Mouse (Mus musculus) MEL (cell line): ENCODE results near the gene Uba2.

Experiments used
- CTCF ChIP-seq, 3 experiments: IDR thresholded peaks in 2 of 3; conservative IDR thresholded peaks in 1 of 3; 2 replicates each; pipeline ENCODE4 v1.5.1; 2011 to 2012; ENCODE audit warnings: low read length in 3 of 3, low read depth in 2 of 3, mild to moderate bottlenecking in 2 of 3, improper control_type of control experiment in 1 of 3, inconsistent platforms in 1 of 3, mixed read lengths in 1 of 3, moderate library complexity in 1 of 3; ENCODE audit not compliant: control insufficient read depth in 1 of 3, insufficient read depth in 1 of 3, poor library complexity in 1 of 3, severe bottlenecking in 1 of 3
- EP300 ChIP-seq, 2 experiments: IDR thresholded peaks; 2 replicates each; pipeline ENCODE4 v1.6.1; 2011; ENCODE audit warnings: improper control_type of control experiment in 2 of 2, low read length in 2 of 2, low read depth in 1 of 2, mild to moderate bottlenecking in 1 of 2
- NRF1 ChIP-seq: IDR thresholded peaks from 2 replicates; pipeline ENCODE4 v1.6.1; 2014; ENCODE audit warnings: low read depth, mild to moderate bottlenecking, inconsistent platforms, low read length, improper control_type of control experiment, moderate library complexity; ENCODE audit not compliant: poor library complexity, insufficient read depth, severe bottlenecking
- POLR2A ChIP-seq, 2 experiments: IDR thresholded peaks; 2 replicates each; pipeline ENCODE4 v1.6.1; 2011 to 2012; ENCODE audit warnings: low read length in 2 of 2, mild to moderate bottlenecking in 2 of 2, control low read depth in 1 of 2, improper control_type of control experiment in 1 of 2, low read depth in 1 of 2, moderate library complexity in 1 of 2; ENCODE audit not compliant: control insufficient read depth in 1 of 2, insufficient read depth in 1 of 2, poor library complexity in 1 of 2
- SMC3 ChIP-seq: IDR thresholded peaks from 2 replicates; pipeline ENCODE4 v1.6.1; 2011; ENCODE audit warnings: low read depth, low read length, improper control_type of control experiment

DNA sequence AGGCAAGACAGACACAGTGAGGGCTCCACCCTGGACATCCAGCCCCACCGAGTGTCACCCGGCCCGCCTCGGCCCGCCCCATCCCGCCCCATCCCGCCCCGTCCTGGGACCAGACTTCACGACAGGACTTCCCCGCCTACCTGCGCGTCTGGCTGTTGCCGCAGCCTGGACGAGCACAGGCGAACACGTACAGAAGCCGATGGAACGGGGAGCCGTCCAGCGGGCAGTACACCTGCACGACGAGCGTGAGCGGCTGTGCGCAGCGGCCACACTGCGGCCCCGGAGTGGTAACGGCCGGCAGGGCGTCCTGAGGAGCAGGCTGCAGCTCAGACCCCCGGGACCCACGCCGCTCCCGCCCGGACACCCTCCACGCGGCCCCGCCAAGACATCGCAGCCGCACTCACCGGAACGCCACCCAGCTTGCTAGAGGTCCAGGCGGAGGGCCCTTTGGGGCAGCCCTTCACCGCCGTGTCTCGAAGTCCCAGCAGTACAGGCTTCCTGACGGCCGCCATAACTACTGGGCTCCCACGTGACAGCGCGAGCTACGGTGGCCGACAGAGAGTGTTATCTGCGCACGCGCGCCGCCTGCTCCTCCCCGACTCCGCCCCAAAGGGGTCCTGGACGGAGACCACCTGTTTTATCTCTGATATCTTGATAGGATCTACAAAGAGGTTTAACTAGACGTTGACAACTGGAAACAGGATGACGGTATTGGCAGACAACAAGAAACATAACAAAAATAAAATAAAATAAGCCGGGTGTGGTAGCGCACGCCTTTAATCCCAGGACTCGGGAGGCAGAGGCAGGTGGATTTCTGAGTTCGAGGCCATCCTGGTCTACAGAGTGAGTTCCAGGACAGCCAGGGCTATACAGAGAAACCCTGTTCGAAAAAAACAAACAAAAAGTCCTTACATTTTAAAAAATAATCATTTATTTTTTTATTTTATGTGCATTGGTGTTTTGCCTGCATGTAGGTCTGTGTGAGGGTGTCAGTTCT is 27.0 kb upstream of the Uba2 start, which contains the start of gene Pdcd2l:
- TF ChIP-seq CTCF (IDR thresholded peaks at IDR 0.05 in 2 of 3, conservative IDR thresholded peaks at IDR 0.05 in 1 of 3; ENCODE audit: control insufficient read depth in 1 of 3, insufficient read depth in 1 of 3, low read depth in 2 of 3, low read length in 3 of 3, poor library complexity in 1 of 3, severe bottlenecking in 1 of 3) (no peak), POLR2A (IDR thresholded peaks at IDR 0.05; ENCODE audit: control insufficient read depth in 1 of 2, insufficient read depth in 1 of 2, low read depth in 1 of 2, low read length in 2 of 2, poor library complexity in 1 of 2) (peak; percentile 65 to 75; a peak in 3 of 4 replicates), SMC3 (no peak), EP300 (IDR thresholded peaks at IDR 0.05; ENCODE audit: low read depth in 1 of 2, low read length in 2 of 2) (no peak), NRF1 (peak; percentile 75)
